Mouse (Mus musculus): ENCODE results near the gene Bag6. TPM values are rescaled to one million over a fixed set of nuclear protein-coding genes. Genes with fewer than 3 reads are reported as not detected.

The Bag6 gene
- total and polyA plus RNA-seq, 3 experiments = 26.0 to 152 (median 73.0) TPM

DNA sequence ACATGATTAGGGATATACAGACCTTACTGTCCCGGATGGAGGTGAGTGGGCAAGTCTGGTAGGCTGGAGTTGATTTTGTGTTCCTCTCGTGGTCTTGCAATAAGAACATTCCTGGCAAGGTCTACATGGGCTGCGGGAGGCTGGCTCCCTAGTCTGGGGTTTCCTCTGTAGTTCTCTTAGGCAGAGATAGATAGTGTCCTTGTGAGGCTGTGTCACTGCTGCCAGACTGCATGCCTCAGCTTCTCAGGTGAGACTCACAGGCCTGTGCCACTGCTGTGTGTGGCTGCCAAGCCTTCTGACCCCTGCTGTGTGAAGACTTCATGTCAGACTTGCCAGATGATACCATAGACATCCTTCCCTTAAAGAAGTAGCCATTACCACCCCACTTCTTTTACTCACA is 4.3 kb downstream of the Bag6 start:
- Histone ChIP-seq H3K4me1 (ENCODE audit: control insufficient read depth in 1 of 2, insufficient read depth in 2 of 2) (peaks cover 0 to 15% of the 10 kb centered on the region in 2 experiments; a peak in 3 of 4 replicates), H3K9ac (ENCODE audit: insufficient read depth, low read depth) (no peak overlapping the region), H3K27me3 (replicated peaks) (no peaks in the 10 kb centered on the region), H3K36me3 (replicated peaks in 1 of 2; ENCODE audit: control insufficient read depth in 1 of 2, insufficient read depth in 1 of 2, low read length in 1 of 2) (peaks cover 57 to 70% of the 10 kb centered on the region in 2 experiments), H3K9me3 (replicated peaks; ENCODE audit: low read length) (peaks cover 7% of the 10 kb centered on the region), H3K79me2 (replicated peaks; ENCODE audit: control insufficient read depth, extremely low read depth, insufficient read depth, poor library complexity, severe bottlenecking) (peaks cover 47% of the 10 kb centered on the region), H3K27ac (ENCODE audit: insufficient read depth, low read depth) (no peak overlapping the region), H3K4me3 (replicated peaks in 1 of 3; ENCODE audit: low read depth in 2 of 3, low read length in 2 of 3, poor library complexity in 1 of 3) (no peak overlapping the region), H3K4me2 (ENCODE audit: insufficient read depth, low read depth, poor library complexity, severe bottlenecking) (no peak overlapping the region)
- no peak for DNase-seq (ENCODE audit: extremely low read depth)
- TF ChIP-seq ELF1 (IDR thresholded peaks at IDR 0.05; ENCODE audit: low read depth, low read length) (no peak), POLR2A (IDR thresholded peaks at IDR 0.05; ENCODE audit: low read depth, low read length) (no peak), RAD21 (IDR thresholded peaks at IDR 0.05; ENCODE audit: low read depth, low read length) (no peak), NRF1 (IDR thresholded peaks at IDR 0.05; ENCODE audit: low read depth, low read length) (no peak), KAT2A (IDR thresholded peaks at IDR 0.05; ENCODE audit: insufficient replicate concordance, low read length) (no peak), JUN (IDR thresholded peaks at IDR 0.05; ENCODE audit: insufficient read depth, low read depth, low read length) (no peak), SIN3A (IDR thresholded peaks at IDR 0.05; ENCODE audit: low read length) (no peak), MYC (IDR thresholded peaks at IDR 0.05; ENCODE audit: low read depth, low read length) (no peak), MXI1 (IDR thresholded peaks at IDR 0.05; ENCODE audit: low read depth, low read length) (no peak), GABPA (IDR thresholded peaks at IDR 0.05; ENCODE audit: insufficient replicate concordance, low read depth, low read length) (no peak), ZNF384 (IDR thresholded peaks at IDR 0.05; ENCODE audit: low read depth, low read length) (no peak), ZC3H11A (IDR thresholded peaks at IDR 0.05; ENCODE audit: low read depth, low read length) (no peak), USF1 (IDR thresholded peaks at IDR 0.05; ENCODE audit: low read depth, low read length) (no peak), CTCF (conservative IDR thresholded peaks at IDR 0.05 in 1 of 2, IDR thresholded peaks at IDR 0.05 in 1 of 2; ENCODE audit: low read depth in 2 of 2, low read length in 2 of 2) (no peak), MAX (IDR thresholded peaks at IDR 0.05; ENCODE audit: low read length) (no peak), ETS1 (conservative IDR thresholded peaks at IDR 0.05; ENCODE audit: low read depth, low read length) (no peak), TBP (conservative IDR thresholded peaks at IDR 0.05; ENCODE audit: low read depth, low read length) (no peak), MEF2A (IDR thresholded peaks at IDR 0.05; ENCODE audit: borderline replicate concordance, low read depth, low read length) (no peak), IRF4 (IDR thresholded peaks at IDR 0.05; ENCODE audit: low read depth, low read length) (no peak)
- in situ Hi-C loops (cut with MboI; ENCODE audit: low pct_ligation_motif_present, low pct_unique_long_range_greater_than_20kb, low sequenced_read_pairs) (no loop called here), dilution Hi-C loops (cut with MboI; ENCODE audit: extremely low pct_ligation_motif_present, extremely low pct_unique_long_range_greater_than_20kb, low sequenced_read_pairs) (no loop called here)

DNA sequence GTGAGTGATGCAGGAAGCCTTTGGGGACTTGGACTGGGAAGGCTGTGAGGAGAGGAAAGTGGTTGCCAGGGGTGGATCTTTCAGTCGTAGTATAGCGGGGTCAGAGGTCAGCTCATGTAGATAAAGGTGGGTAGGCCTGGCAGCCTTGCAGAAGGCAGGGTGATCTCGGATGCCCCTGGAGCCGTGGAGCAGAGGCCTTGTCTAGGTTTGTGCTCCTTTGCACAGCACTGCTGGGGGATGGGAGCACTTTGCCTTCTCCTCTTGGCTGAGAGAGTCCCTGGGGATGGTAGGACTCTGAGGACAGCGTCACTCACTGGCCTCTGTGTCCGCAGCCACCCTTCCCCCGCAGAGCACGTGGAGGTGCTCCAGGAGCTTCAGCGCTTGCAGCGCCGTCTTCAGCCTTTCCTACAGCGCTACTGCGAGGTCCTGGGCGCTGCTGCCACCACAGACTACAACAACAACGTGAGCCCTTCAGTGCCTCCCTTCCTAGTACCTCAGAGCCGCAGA is 5.6 kb downstream of the Bag6 start:
- H3K9ac ChIP-seq (ENCODE audit: insufficient read depth, low read depth) = no peak overlapping the region
- no peaks in the 10 kb centered on the region for H3K27me3 ChIP-seq (replicated peaks)
- in situ Hi-C loops (cut with MboI; ENCODE audit: low pct_ligation_motif_present, low pct_unique_long_range_greater_than_20kb, low sequenced_read_pairs) = no loop called here
- no peak for DNase-seq (ENCODE audit: extremely low read depth)
- H3K27ac ChIP-seq (ENCODE audit: insufficient read depth, low read depth) = no peak overlapping the region
- TF ChIP-seq ETS1 (conservative IDR thresholded peaks at IDR 0.05; ENCODE audit: low read depth, low read length) = no peak
- TF ChIP-seq ZKSCAN1 (IDR thresholded peaks at IDR 0.05; ENCODE audit: borderline replicate concordance, low read depth, low read length) = no peak
- TF ChIP-seq IRF4 (IDR thresholded peaks at IDR 0.05; ENCODE audit: low read depth, low read length) = no peak
- no peak for TF ChIP-seq USF2 (conservative IDR thresholded peaks at IDR 0.05; ENCODE audit: low read depth, low read length)
- TF ChIP-seq MAFK (IDR thresholded peaks at IDR 0.05; ENCODE audit: insufficient replicate concordance, low read length) = no peak
- no peak for TF ChIP-seq POLR2A (IDR thresholded peaks at IDR 0.05; ENCODE audit: low read depth, low read length)
- no peak for TF ChIP-seq JUND (conservative IDR thresholded peaks at IDR 0.05; ENCODE audit: low read depth, low read length)
- TF ChIP-seq EP300 (IDR thresholded peaks at IDR 0.05; ENCODE audit: low read length) = no peak
- dilution Hi-C loops (cut with MboI; ENCODE audit: extremely low pct_ligation_motif_present, extremely low pct_unique_long_range_greater_than_20kb, low sequenced_read_pairs) = no loop called here
- H3K4me3 ChIP-seq (replicated peaks in 1 of 3; ENCODE audit: low read depth in 2 of 3, low read length in 2 of 3, poor library complexity in 1 of 3) = no peak overlapping the region
- H3K36me3 ChIP-seq (replicated peaks in 1 of 2; ENCODE audit: control insufficient read depth in 1 of 2, insufficient read depth in 1 of 2, low read length in 1 of 2) = peaks cover 70 to 83% of the 10 kb centered on the region in 2 experiments
- H3K79me2 ChIP-seq (replicated peaks; ENCODE audit: control insufficient read depth, extremely low read depth, insufficient read depth, poor library complexity, severe bottlenecking) = peaks cover 45% of the 10 kb centered on the region
- H3K4me2 ChIP-seq (ENCODE audit: insufficient read depth, low read depth, poor library complexity, severe bottlenecking) = no peak overlapping the region
- peaks cover 0 to 15% of the 10 kb centered on the region in 2 experiments; a peak in 3 of 4 replicates for H3K4me1 ChIP-seq (ENCODE audit: control insufficient read depth in 1 of 2, insufficient read depth in 2 of 2)
- peaks cover 7% of the 10 kb centered on the region for H3K9me3 ChIP-seq (replicated peaks; ENCODE audit: low read length)
